Mouse (Mus musculus) gastrocnemius, postnatal 4 days (tissue): Measurements from ENCODE around the gene Gm20662. TPM values are rescaled to one million over a fixed set of nuclear protein-coding genes. Genes with fewer than 3 reads are reported as not detected.

Experiments
- DNase-seq, 2 experiments: peaks; one replicate each; pipeline ENCODE4 v3.0.0; 2021 to 2022; ENCODE audit warnings: low spot score in 2 of 2, mixed read lengths in 2 of 2
- total RNA-seq, 2 experiments: library from RNA; stranded (reverse); gene quantifications; 2 replicates each; pipeline ENCODE4 v1.2.3; 2021

The Gm20662 gene
- total RNA-seq, 2 experiments from 2014 or later: 0.32 to 0.86 TPM

DNA sequence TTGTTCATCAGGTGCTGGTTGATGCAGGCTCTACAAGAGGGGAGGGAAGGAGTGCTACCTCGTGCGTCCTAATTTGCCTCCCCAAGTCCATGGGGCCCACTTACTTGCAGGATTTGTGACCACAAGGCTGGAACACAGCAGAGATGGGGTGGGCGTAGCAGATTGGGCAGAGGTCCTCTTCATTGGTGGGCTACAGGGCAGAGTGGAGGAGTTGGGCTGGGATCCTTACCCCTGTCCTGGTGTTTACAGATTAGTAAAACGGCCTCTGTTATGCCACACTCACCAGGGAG is 55.7 kb downstream of the Gm20662 start:
- DNase-seq: no peak

DNA sequence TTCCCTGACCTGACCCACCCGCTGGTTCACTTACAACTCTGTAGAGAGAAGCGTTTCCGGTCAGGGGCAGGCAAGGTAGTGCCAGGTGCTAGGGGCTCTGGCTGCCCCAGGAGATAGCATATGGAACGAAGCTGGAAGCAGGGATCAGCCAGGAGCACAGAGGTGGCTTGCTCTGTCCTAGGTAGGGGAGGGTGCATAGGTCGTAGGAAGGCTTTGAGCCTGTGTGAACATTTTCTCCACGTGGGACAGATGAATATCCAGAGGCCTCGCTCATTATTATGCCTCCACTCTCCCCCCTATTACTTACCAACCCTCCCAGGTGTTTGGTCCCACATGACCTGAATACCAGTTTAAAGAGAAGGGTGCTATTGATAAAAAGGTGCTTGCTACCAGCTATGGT is 56.3 kb downstream of the Gm20662 start:
- peak in 1 of 2 experiments; percentile 10 for DNase-seq

DNA sequence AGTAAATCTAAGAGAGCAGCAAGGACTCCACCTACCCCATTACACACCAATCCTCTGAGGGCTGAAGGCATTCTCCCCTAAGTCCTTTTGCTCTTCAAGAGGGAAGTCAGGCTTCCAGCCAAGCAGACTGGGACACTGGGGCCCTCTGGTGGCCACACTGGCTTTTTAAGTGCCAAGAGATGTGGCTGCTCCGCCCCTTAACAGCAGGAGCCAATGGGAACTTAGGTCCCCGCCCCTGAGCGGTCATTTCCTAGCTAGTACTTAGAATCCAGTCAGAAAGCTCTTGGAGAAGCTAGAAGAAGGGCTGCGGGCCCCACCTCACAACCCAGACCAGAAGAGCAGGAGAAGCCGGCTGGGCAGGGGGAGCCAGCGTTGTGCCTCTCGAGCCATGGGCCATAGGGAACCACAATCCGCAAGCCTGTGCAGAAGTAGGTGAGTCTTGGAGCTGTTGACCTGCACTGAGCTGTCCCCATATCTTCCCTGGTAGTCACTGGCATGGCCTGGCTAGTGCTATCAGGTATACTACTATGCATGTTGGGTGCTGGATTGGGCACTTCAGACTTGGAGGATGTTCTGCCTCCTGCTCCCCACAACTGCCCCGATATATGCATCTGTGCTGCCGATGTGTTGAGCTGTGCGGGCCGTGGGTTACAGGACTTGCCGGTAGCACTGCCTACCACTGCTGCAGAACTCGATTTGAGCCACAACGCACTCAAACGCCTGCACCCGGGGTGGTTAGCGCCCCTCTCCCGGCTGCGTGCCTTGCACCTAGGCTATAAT is 56.9 kb downstream of the Gm20662 start, which contains the start of gene Amigo3:
Gene Amigo3 (plus strand): TSS at position 275 of the 780 bp plus-strand sequence.
- DNase-seq: peak; percentile 90 to 96

GRCm38 (mm10) chr9:108053665-108054225 is 57.6 kb downstream of the Gm20662 start:
- peak in 1 of 2 experiments; percentile 7 for DNase-seq

DNA sequence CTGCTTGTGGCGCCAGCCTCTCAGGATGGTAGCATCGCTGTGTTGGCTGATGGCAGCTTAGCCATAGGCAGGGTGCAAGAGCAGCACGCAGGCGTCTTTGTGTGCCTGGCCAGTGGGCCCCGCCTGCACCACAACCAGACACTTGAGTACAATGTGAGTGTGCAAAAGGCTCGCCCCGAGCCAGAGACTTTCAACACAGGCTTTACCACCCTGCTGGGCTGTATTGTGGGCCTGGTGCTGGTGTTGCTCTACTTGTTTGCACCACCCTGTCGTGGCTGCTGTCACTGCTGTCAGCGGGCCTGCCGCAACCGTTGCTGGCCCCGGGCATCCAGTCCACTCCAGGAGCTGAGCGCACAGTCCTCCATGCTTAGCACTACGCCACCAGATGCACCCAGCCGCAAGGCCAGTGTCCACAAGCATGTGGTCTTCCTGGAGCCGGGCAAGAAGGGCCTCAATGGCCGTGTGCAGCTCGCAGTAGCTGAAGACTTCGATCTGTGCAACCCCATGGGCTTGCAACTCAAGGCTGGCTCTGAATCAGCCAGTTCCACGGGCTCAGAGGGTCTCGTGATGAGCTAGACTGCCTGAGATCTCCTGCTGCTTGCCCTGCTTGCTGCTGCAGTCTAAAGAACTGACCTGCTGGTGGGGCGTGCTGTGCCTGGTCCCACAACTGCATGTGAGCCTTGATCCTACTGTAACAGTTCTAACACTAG is 58.3 kb downstream of the Gm20662 start:
- peak in 1 of 2 experiments; percentile 11 for DNase-seq

DNA sequence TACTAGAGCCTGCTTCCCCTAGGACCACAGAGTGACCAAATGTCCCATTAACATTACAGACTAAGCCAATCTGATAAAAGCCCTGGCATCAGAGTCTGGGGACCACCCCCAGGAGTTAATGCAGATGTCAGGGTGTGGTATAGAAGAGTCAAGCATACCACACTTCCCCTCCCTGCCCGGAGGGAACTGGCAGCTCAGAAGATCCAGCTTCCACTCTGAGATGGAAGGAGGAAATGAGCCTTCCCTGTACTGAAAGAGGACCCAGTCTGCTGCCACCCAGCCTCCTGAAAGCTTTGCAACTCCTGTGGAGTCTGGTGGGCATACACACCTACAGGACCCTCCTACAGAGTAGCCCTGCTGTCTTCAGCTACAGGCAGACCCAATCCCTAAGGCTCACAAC is 58.9 kb downstream of the Gm20662 start:
- peak in 1 of 2 experiments; percentile 7 for DNase-seq

GRCm38 (mm10) chr9:108055661-108056237 is 59.6 kb downstream of the Gm20662 start:
- peak in 1 of 2 experiments; percentile 6 for DNase-seq

DNA sequence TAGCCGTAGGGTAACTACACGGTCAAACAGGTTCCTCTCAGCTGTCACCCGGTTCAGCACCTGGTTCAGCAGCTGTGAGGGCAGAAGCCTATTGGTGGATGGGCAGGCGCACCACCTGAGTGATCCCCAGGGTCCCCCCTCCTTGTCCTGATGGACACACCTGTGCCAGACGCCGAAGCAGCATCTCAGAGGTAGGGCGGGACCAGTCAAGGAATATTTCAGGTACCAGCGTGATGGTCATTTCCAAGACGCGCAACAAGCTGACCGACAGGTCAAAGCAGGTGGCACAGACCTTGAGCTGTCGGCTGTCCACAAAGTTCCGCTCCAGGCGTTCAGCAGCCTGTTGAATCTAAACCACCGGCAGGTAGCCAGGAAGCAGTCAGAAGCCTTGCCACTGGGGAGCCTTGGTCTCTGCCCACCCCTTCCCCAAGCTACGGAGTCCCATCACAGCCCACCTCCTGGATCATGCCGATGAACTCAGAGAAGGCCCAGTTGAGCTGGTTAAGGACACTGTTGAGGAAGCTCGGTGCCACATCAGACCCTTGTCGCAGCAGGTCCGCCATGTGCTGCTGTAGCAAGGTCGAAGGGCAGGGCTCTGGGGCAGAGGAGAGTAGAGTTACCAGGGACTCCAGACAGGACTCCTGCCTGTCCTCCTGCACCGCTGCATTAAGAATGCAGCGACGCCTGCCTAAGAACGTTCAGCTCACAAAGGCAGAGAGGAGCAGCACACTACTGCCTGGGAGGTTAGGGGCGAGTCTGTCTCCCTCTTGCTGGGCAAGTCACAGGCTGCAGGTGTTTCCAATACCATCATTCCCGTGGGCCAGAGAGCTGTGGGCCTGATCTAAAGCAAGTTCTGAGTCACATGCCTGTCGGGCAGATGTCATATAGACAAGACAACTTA is 60.5 kb downstream of the Gm20662 start:
- peak in 1 of 2 experiments; percentile 8 for DNase-seq

- no peak for DNase-seq
These were observed 61.1 kb downstream of the Gm20662 start for GRCm38 (mm10) chr9:108057262-108057562.

DNA sequence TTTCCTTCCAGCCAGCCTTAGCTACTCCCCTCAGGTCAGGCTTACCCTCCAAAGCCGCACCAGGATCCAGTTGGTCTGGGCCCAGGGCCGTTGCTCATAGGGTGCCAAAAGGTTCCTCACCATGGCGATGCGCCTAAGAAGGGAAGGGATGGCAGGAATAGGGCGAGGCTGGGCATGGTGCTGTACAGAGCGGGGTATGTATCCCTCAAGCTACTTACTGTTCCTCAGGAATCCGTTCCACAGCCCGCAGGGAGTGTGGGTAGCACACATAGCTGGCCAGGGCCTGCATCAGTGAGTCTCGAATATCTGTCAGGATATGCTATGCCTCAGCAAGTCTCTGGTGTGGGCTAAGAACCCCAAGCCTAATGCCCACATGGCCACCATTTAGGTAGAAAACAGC is 62.1 kb downstream of the Gm20662 start:
- no peak for DNase-seq

DNA sequence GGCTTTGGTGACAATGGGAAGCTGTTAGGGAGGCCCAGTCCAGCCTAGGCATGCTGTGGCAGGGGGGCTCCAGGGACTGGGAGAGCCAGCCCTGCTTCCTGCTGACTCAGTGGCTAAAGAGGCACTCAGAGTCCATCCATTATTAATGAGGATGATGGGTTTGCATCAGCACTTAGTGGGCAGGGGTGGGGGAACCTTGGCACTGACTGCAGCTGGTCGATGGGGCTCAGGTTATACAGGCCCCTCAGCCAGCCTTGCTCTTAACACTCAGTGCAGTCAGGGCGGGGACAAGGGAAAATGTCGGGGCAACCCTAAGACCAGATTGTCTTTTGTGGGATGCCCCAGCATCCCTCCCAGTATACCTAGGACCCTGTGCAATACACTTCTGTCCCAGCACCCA is 66.0 kb downstream of the Gm20662 start:
- no peak for DNase-seq

DNA sequence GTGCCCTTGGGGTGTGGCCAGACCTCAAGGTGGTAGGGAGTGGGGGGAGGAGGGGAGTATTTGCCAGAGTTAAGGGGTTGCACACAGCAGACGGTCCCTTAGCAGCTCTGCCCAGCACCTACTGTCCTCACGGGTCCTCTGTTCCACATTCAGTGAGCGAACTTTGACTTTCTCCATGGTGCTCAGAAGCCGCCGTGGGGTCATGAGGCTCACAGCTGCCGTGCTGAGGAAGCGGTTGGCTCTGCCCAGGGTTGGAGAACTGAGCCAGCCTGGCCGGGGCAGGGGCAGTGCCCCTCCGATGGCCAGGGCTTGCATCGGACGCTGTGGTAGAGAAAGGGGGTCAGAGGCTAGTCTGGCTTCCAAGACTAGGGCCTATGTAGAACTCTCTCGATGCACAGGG is 67.2 kb downstream of the Gm20662 start:
- no peak for DNase-seq

- no peak for DNase-seq
These were observed 69.4 kb downstream of the Gm20662 start for GRCm38 (mm10) chr9:108065491-108066011.

GRCm38 (mm10) chr9:108067199-108067598 is 71.0 kb downstream of the Gm20662 start:
- no peak for DNase-seq

GRCm38 (mm10) chr9:108067900-108068299 is 71.8 kb downstream of the Gm20662 start:
- DNase-seq: peak; percentile 63 to 81

DNA sequence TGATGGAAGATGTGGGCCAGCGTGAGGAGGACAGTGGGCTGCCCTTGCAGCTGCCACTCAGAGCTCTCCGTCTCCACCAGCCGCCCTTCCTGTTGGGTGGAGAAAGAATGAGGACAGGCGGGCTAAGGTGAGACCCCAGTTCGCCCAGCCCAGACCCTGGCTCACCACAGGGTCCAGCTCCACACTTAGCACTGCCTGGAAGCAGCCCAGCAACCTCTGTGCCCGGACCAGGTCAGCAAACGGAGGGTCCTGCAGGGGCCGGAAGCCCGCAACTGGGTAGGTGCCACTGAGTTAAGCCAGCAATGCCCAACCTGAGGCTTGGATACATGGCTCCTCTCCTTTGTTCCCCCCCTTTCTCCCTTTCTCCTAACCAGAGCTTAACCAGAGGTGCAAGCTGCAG is 72.9 kb downstream of the Gm20662 start:
- no peak for DNase-seq

GRCm38 (mm10) chr9:108069529-108069928 is 73.4 kb downstream of the Gm20662 start:
- DNase-seq: no peak

GRCm38 (mm10) chr9:108071801-108072200 is 75.7 kb downstream of the Gm20662 start:
- no peak for DNase-seq

- DNase-seq: no peak
These were observed 76.4 kb downstream of the Gm20662 start for GRCm38 (mm10) chr9:108072481-108072924.

- DNase-seq: no peak
These were observed 77.2 kb downstream of the Gm20662 start for GRCm38 (mm10) chr9:108073141-108073930.
